Mouse (Mus musculus) CD4-positive, CD25-positive, alpha-beta regulatory T cell, adult 4 months (primary cell): Measurements from ENCODE around the gene Ppil1. TPM values are rescaled to one million over a fixed set of nuclear protein-coding genes. Genes with fewer than 3 reads are reported as not detected.
"Not testable (repeated sequence)": the region's sequence is repeated elsewhere in the genome, so short reads cannot be mapped to it uniquely, and the experiment has no call there.

Experiments
- ATAC-seq: one replicate; pipeline ENCODE4 v1.8.0; 2017
- polyA plus RNA-seq, 2 experiments: library from polyadenylated mRNA; unstranded; fragments of 100-300 nt; shearing (Covaris generic); gene quantifications; one replicate each; pipeline ENCODE4 v1.2.1; 2017

The Ppil1 gene
- polyA plus RNA-seq, 2 experiments from 2014 or later = 72.7 to 101 TPM

- ATAC-seq = no peak
These were observed 17.6 kb upstream of the Ppil1 start for GRCm38 (mm10) chr17:29281541-29281940.

- peak; percentile 97 for ATAC-seq
These were observed 16.4 kb upstream of the Ppil1 start for GRCm38 (mm10) chr17:29280422-29280821.

GRCm38 (mm10) chr17:29273889-29274288 is 9.9 kb upstream of the Ppil1 start:
- ATAC-seq = no peak

- ATAC-seq = no peak
These were observed 9.2 kb upstream of the Ppil1 start for GRCm38 (mm10) chr17:29273156-29273555.

- ATAC-seq = no peak
These were observed 6.2 kb upstream of the Ppil1 start for GRCm38 (mm10) chr17:29270148-29270698.

- no peak for ATAC-seq
These were observed 5.3 kb upstream of the Ppil1 start for GRCm38 (mm10) chr17:29269349-29269706.

GRCm38 (mm10) chr17:29268682-29269348 is 4.8 kb upstream of the Ppil1 start, which contains the start of gene BC004004:
Gene BC004004 (plus strand): TSS chr17:29268788.
- peak; percentile 79 for ATAC-seq

- ATAC-seq = no peak
These were observed 4.1 kb upstream of the Ppil1 start for GRCm38 (mm10) chr17:29267931-29268681.

- ATAC-seq = not testable (repeated sequence)
These were observed 3.1 kb upstream of the Ppil1 start for GRCm38 (mm10) chr17:29267040-29267439.

- ATAC-seq = no peak
These were observed 774 bp upstream of the Ppil1 start for GRCm38 (mm10) chr17:29264760-29265159.

- no peak for ATAC-seq
These were observed 569 bp downstream of the Ppil1 start for GRCm38 (mm10) chr17:29263417-29263816.

- no peak for ATAC-seq
These were observed 1.7 kb downstream of the Ppil1 start for GRCm38 (mm10) chr17:29262259-29262649.

GRCm38 (mm10) chr17:29261603-29262258 is 2.3 kb downstream of the Ppil1 start:
- no peak for ATAC-seq

GRCm38 (mm10) chr17:29260501-29260900 is 3.5 kb downstream of the Ppil1 start:
- ATAC-seq = no peak

GRCm38 (mm10) chr17:29259489-29259888 is 4.5 kb downstream of the Ppil1 start:
- peak; percentile 62 for ATAC-seq

- ATAC-seq = no peak
These were observed 5.1 kb downstream of the Ppil1 start for GRCm38 (mm10) chr17:29258921-29259320.

GRCm38 (mm10) chr17:29258025-29258558 is 5.9 kb downstream of the Ppil1 start:
- no peak for ATAC-seq

GRCm38 (mm10) chr17:29257001-29257511 is 6.9 kb downstream of the Ppil1 start:
- no peak for ATAC-seq

GRCm38 (mm10) chr17:29256507-29256906 is 7.5 kb downstream of the Ppil1 start:
- ATAC-seq = no peak

- not testable (repeated sequence) for ATAC-seq
These were observed 9.2 kb downstream of the Ppil1 start for GRCm38 (mm10) chr17:29254784-29255183.

- no peak for ATAC-seq
These were observed 10.3 kb downstream of the Ppil1 start for GRCm38 (mm10) chr17:29253684-29254083.

GRCm38 (mm10) chr17:29253236-29253635 is 10.8 kb downstream of the Ppil1 start:
- ATAC-seq = no peak
